Mouse (Mus musculus): Measurements from ENCODE around the gene 1700034J05Rik. TPM values are rescaled to one million over a fixed set of nuclear protein-coding genes. Genes with fewer than 3 reads are reported as not detected.
A peak's percentile ranks its signal among the peaks of the same experiment; 100 is the strongest.

1700034J05Rik gene
- polyA plus RNA-seq, 1 experiment from 2014 or later, result 0.13 TPM

DNA sequence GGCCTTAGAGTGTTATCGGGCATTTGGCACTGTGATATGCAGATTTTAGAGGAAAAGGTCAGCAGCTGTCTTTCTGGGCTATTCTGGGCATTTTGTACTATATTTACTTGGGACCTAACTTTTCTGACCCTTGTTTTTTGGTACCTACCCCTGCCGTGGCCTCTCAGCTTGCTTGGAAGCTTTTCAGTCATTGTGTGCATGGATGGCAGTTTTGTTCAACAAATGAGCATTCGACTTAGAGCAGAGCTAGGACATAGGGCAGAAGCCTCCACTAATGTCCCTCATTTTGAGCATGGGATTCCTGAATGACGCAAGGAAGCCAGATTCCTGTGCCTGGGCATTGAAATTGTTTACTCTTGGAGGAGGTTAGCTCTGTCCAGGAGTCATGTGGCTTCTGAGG is 9.4 kb downstream of the 1700034J05Rik start:
- Histone ChIP-seq H3K27ac (0 out of 2 replicates have a peak overlapping the region, but pooled peaks have one; percentile 22), H3K9me3 (no peaks in the 10 kb centered on the region), H3K4me2 (no peak overlapping the region), H3K36me3 (peaks cover under 1% of the 10 kb centered on the region; the same call in 1 of the 2 replicates), H3K4me1 (peaks cover 13% of the 10 kb centered on the region), H3K4me3 (no peak overlapping the region), H3K9ac (no peak overlapping the region), H3K27me3 (no peaks in the 10 kb centered on the region)
- ATAC-seq (ENCODE audit: insufficient number of reproducible peaks, low FRiP score, low TSS enrichment, low read depth), result no peak
- 72% methylated on average over 4 of the region's 4 CpGs for WGBS

- H3K4me1 ChIP-seq, result peaks cover 13% of the 10 kb centered on the region
- no peaks in the 10 kb centered on the region for H3K9me3 ChIP-seq
- peaks cover 8% of the 10 kb centered on the region; the same call in 1 of the 2 replicates for H3K36me3 ChIP-seq
- ATAC-seq (ENCODE audit: insufficient number of reproducible peaks, low FRiP score, low TSS enrichment, low read depth), result no peak
- H3K9ac ChIP-seq, result no peak overlapping the region
- no peaks in the 10 kb centered on the region for H3K27me3 ChIP-seq
- no peak overlapping the region for H3K4me3 ChIP-seq
- H3K4me2 ChIP-seq, result no peak overlapping the region
- H3K27ac ChIP-seq, result no peak overlapping the region
Observed at GRCm38 (mm10) chr6:146944009-146944408, 10.2 kb downstream of the 1700034J05Rik start.

- WGBS, result 69% methylated on average over 7 of the region's 7 CpGs
- Histone ChIP-seq H3K9me3 (no peaks in the 10 kb centered on the region), H3K9ac (no peak overlapping the region), H3K36me3 (peaks cover 8% of the 10 kb centered on the region; the same call in 1 of the 2 replicates), H3K27me3 (no peaks in the 10 kb centered on the region), H3K4me1 (peaks cover 12% of the 10 kb centered on the region; the same call in 1 of the 2 replicates), H3K4me3 (no peak overlapping the region), H3K4me2 (no peak overlapping the region), H3K27ac (0 out of 2 replicates have a peak overlapping the region, but pooled peaks have one; percentile 11)
- no peak for ATAC-seq (ENCODE audit: insufficient number of reproducible peaks, low FRiP score, low TSS enrichment, low read depth)
Observed at GRCm38 (mm10) chr6:146941505-146942275, 12.5 kb downstream of the 1700034J05Rik start.

GRCm38 (mm10) chr6:146939026-146939425 is 15.2 kb downstream of the 1700034J05Rik start:
- Histone ChIP-seq H3K36me3 (peaks cover 8% of the 10 kb centered on the region; the same call in 1 of the 2 replicates), H3K9ac (no peak overlapping the region), H3K4me2 (no peak overlapping the region), H3K27ac (no peak overlapping the region), H3K4me3 (no peak overlapping the region), H3K4me1 (peaks cover 19% of the 10 kb centered on the region), H3K27me3 (no peaks in the 10 kb centered on the region), H3K9me3 (no peaks in the 10 kb centered on the region)
- peak; percentile 36; the same call in 1 of the 2 replicates for ATAC-seq (ENCODE audit: insufficient number of reproducible peaks, low FRiP score, low TSS enrichment, low read depth)
- 67% methylated on average over 8 of the region's 8 CpGs for WGBS

DNA sequence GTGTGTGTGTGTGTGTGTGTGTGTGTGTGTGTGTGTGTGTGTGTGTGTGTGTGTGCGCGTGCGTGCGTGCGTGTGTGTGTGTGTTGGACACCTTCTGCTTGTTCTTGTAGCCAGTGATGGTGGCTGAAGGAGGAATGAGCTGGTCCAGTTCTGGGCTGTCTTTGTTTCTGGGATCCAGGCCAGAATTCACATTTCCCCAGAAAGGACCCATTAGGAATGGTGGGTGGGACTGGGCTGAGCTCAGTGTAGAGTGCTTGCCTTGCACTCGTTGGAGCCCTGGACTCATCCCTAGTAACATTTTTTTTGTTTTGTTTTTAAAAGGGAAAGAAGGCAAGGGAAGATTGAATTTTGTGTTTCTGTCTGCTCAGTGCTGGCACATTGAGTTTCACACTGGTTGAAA is 18.3 kb downstream of the 1700034J05Rik start:
- H3K4me1 ChIP-seq, result peaks cover 25% of the 10 kb centered on the region
- no peak overlapping the region for H3K4me3 ChIP-seq
- H3K9ac ChIP-seq, result no peak overlapping the region
- no peak for ATAC-seq (ENCODE audit: insufficient number of reproducible peaks, low FRiP score, low TSS enrichment, low read depth)
- 70% methylated on average over 6 of the region's 6 CpGs for WGBS
- no peaks in the 10 kb centered on the region for H3K9me3 ChIP-seq
- peaks cover 8% of the 10 kb centered on the region; the same call in 1 of the 2 replicates for H3K36me3 ChIP-seq
- no peak overlapping the region for H3K4me2 ChIP-seq
- H3K27me3 ChIP-seq, result no peaks in the 10 kb centered on the region
- no peak overlapping the region for H3K27ac ChIP-seq

DNA sequence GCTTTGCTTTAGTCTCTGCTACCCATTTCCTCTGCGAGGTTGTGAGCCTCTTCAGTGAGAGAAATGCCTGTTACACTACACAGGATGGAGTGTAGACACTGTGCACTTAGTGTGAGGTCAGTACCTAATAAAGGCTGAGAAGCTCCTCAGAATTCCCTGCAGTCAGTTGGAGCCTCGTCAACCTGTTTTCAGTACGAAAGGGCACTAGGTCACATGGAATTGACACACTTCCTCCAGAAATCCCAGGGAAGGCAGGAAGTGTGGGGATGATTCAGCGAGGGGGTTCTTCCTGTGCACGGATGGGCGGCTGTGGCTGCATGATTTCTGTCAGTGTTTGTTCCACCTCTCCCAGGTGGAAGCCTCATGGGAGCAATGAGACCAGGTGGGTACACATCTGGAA is 21.1 kb downstream of the 1700034J05Rik start:
- H3K9me3 ChIP-seq, result no peaks in the 10 kb centered on the region
- no peak overlapping the region for H3K4me3 ChIP-seq
- ATAC-seq (ENCODE audit: insufficient number of reproducible peaks, low FRiP score, low TSS enrichment, low read depth), result no peak
- peaks cover 19% of the 10 kb centered on the region; the same call in 1 of the 2 replicates for H3K4me1 ChIP-seq
- H3K9ac ChIP-seq, result no peak overlapping the region
- H3K27me3 ChIP-seq, result no peaks in the 10 kb centered on the region
- no peaks in the 10 kb centered on the region for H3K36me3 ChIP-seq
- 36% methylated on average over 6 of the region's 6 CpGs for WGBS
- H3K27ac ChIP-seq, result peak overlapping the region; percentile 27; the same call in 1 of the 2 replicates
- no peak overlapping the region for H3K4me2 ChIP-seq

GRCm38 (mm10) chr6:146929031-146929430 is 25.2 kb downstream of the 1700034J05Rik start:
- Histone ChIP-seq H3K9ac (no peak overlapping the region), H3K4me3 (no peak overlapping the region), H3K4me2 (no peak overlapping the region), H3K27ac (no peak overlapping the region), H3K27me3 (no peaks in the 10 kb centered on the region), H3K36me3 (no peaks in the 10 kb centered on the region), H3K4me1 (peaks cover 26% of the 10 kb centered on the region), H3K9me3 (no peaks in the 10 kb centered on the region)
- ATAC-seq (ENCODE audit: insufficient number of reproducible peaks, low FRiP score, low TSS enrichment, low read depth), result no peak
- WGBS, result 52% methylated on average over 2 of the region's 2 CpGs

DNA sequence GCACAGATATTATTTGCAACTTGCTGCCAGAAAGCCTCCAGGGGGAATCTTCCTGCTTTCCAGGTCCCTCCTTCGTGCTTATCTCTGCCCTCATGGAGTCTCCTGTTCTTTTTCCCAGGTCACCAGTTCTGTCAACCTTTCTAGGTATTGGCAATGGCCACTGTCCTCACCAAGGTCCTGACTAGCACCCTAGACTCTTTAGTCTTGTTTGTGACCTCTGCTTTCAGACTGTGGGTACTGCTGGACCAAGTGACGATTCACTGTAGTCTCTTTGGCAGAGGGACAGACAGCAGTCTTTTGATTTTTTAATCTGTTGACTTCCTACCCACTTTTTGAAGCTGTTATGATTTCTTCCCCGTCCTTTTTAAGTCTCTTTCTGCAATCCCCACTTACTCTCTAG is 26.1 kb downstream of the 1700034J05Rik start:
- H3K4me3 ChIP-seq, result no peak overlapping the region
- no peak for ATAC-seq (ENCODE audit: insufficient number of reproducible peaks, low FRiP score, low TSS enrichment, low read depth)
- H3K27ac ChIP-seq, result peak overlapping the region; percentile 67
- peaks cover 23% of the 10 kb centered on the region for H3K4me1 ChIP-seq
- no peak overlapping the region for H3K4me2 ChIP-seq
- H3K9ac ChIP-seq, result no peak overlapping the region
- no peaks in the 10 kb centered on the region for H3K9me3 ChIP-seq
- H3K36me3 ChIP-seq, result no peaks in the 10 kb centered on the region
- WGBS, result 45% methylated on average over 3 of the region's 3 CpGs
- no peaks in the 10 kb centered on the region for H3K27me3 ChIP-seq

DNA sequence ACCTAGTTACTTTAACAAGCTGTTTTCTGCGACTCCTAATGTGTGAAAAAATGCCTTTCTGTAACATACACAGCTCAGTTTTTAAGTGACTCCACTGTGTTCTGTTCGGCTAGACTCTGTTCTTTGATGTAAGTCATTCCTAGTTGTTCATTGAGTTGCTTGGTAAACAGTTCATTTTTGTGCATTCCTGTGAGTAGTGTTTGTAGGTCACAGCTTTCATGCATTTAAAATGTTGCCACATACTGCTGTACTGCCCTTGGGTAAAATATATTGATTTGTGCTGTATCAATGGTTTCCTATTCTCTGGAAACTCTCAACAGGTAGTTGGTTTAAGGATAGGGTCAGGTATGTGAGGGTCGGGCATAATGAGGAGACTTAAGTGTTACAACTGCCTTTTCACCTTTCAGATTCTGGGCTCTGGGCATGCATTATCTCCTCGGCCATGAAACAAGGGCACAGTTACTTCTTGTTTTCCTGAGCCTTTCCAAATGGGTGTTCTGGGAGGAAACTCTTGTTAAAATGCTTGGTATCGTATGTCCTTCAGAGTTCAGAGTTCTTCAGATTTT is 27.7 kb downstream of the 1700034J05Rik start:
- Histone ChIP-seq H3K36me3 (no peaks in the 10 kb centered on the region), H3K4me2 (no peak overlapping the region), H3K4me3 (no peak overlapping the region), H3K4me1 (peaks cover 18% of the 10 kb centered on the region), H3K9me3 (no peaks in the 10 kb centered on the region), H3K9ac (no peak overlapping the region), H3K27ac (no peak overlapping the region; the same call in 1 of the 2 replicates), H3K27me3 (no peaks in the 10 kb centered on the region)
- ATAC-seq (ENCODE audit: insufficient number of reproducible peaks, low FRiP score, low TSS enrichment, low read depth), result no peak
- WGBS, result 40% methylated on average over 5 of the region's 5 CpGs

DNA sequence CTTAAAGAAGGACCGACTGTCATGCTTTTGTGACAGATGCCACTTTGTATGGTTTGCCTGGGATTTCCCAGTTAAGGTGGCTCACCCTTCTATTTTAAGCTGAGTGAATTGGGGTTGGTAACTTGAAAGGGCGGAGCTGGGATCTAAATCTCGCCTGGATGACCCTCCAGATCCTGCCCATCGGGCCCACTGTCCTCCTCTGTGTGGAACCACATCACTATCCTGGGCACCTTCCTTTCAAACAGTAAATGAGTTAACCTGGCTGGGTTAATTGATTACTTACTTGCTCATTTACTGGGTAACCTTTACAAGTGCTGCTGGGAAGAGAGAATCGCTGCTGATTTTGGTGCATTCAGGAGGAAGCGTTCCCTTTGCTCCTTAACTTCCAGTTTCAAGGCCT is 35.9 kb downstream of the 1700034J05Rik start:
- Histone ChIP-seq H3K9me3 (no peaks in the 10 kb centered on the region), H3K4me3 (no peak overlapping the region), H3K9ac (no peak overlapping the region), H3K27ac (no peak overlapping the region), H3K4me2 (no peak overlapping the region), H3K27me3 (no peaks in the 10 kb centered on the region), H3K36me3 (0 out of 2 replicates have a peak, but pooled peaks cover 3% of the 10 kb centered on the region), H3K4me1 (peaks cover 8% of the 10 kb centered on the region)
- whole genome bisulfite sequencing, result 85% methylated on average over 6 of the region's 6 CpGs
- no peak for ATAC-seq (ENCODE audit: insufficient number of reproducible peaks, low FRiP score, low TSS enrichment, low read depth)

- WGBS, result 76% methylated on average over 3 of the region's 3 CpGs
- H3K9ac ChIP-seq, result no peak overlapping the region
- H3K4me1 ChIP-seq, result peaks cover 17% of the 10 kb centered on the region
- H3K27ac ChIP-seq, result no peak overlapping the region
- no peaks in the 10 kb centered on the region for H3K9me3 ChIP-seq
- no peaks in the 10 kb centered on the region for H3K27me3 ChIP-seq
- H3K4me3 ChIP-seq, result no peak overlapping the region
- no peak overlapping the region for H3K4me2 ChIP-seq
- H3K36me3 ChIP-seq, result 0 out of 2 replicates have a peak, but pooled peaks cover 3% of the 10 kb centered on the region
- ATAC-seq (ENCODE audit: insufficient number of reproducible peaks, low FRiP score, low TSS enrichment, low read depth), result no peak
Observed at GRCm38 (mm10) chr6:146917396-146917795, 36.8 kb downstream of the 1700034J05Rik start.

GRCm38 (mm10) chr6:146915808-146916207 is 38.4 kb downstream of the 1700034J05Rik start:
- no peak for ATAC-seq (ENCODE audit: insufficient number of reproducible peaks, low FRiP score, low TSS enrichment, low read depth)
- H3K36me3 ChIP-seq, result 0 out of 2 replicates have a peak, but pooled peaks cover 3% of the 10 kb centered on the region
- H3K4me1 ChIP-seq, result peaks cover 17% of the 10 kb centered on the region
- WGBS, result 76% methylated on average over 1 of the region's 1 CpGs
- no peak overlapping the region for H3K9ac ChIP-seq
- H3K9me3 ChIP-seq, result no peaks in the 10 kb centered on the region
- H3K4me3 ChIP-seq, result no peak overlapping the region
- H3K4me2 ChIP-seq, result no peak overlapping the region
- no peaks in the 10 kb centered on the region for H3K27me3 ChIP-seq
- no peak overlapping the region for H3K27ac ChIP-seq
